Mouse (Mus musculus): ENCODE measurements at regions not wholly inside any gene's neighbourhood (a gene's known extent, or its start where the extent isn't known, plus 50 kb on each side); places are given as distances from the start of the nearest gene placed in this dataset.

- no peak for DNase-seq (ENCODE audit: low spot score in 2 of 2)
Measured at GRCm38 (mm10) chr7:136083005-136083404, 366.8 kb upstream of the Mki67 start.

GRCm38 (mm10) chr7:136083571-136084342 lies 367.6 kb upstream of the Mki67 start:
- no peak for DNase-seq (ENCODE audit: low spot score in 2 of 2)

GRCm38 (mm10) chr7:136088785-136089184 lies 372.6 kb upstream of the Mki67 start:
- no peak for DNase-seq (ENCODE audit: low spot score in 2 of 2)

GRCm38 (mm10) chr7:136094681-136095360 lies 378.7 kb upstream of the Mki67 start:
- DNase-seq (ENCODE audit: low spot score in 2 of 2): no peak

- peak in 1 of 2 experiments; percentile 7 for DNase-seq (ENCODE audit: low spot score in 2 of 2)
Measured at GRCm38 (mm10) chr7:136104021-136104420, 387.9 kb upstream of the Mki67 start.

GRCm38 (mm10) chr7:136112163-136112562 lies 396.0 kb upstream of the Mki67 start:
- no peak for DNase-seq (ENCODE audit: low spot score in 2 of 2)

GRCm38 (mm10) chr7:136120930-136121329 lies 404.8 kb upstream of the Mki67 start:
- DNase-seq (ENCODE audit: low spot score in 2 of 2): no peak

- DNase-seq (ENCODE audit: low spot score in 2 of 2): no peak
Measured at GRCm38 (mm10) chr7:136121406-136121805, 405.2 kb upstream of the Mki67 start.

- DNase-seq (ENCODE audit: low spot score in 2 of 2): no peak
Measured at GRCm38 (mm10) chr7:136124786-136125185, 408.6 kb upstream of the Mki67 start.

- no peak for DNase-seq (ENCODE audit: low spot score in 2 of 2)
Measured at GRCm38 (mm10) chr7:136126393-136126792, 410.2 kb upstream of the Mki67 start.

GRCm38 (mm10) chr7:136127576-136127975 lies 411.4 kb upstream of the Mki67 start:
- no peak for DNase-seq (ENCODE audit: low spot score in 2 of 2)

GRCm38 (mm10) chr7:136129721-136130123 lies 413.6 kb upstream of the Mki67 start:
- peak in 1 of 2 experiments; percentile 25 for DNase-seq (ENCODE audit: low spot score in 2 of 2)

GRCm38 (mm10) chr7:136130666-136131239 lies 414.6 kb upstream of the Mki67 start:
- no peak for DNase-seq (ENCODE audit: low spot score in 2 of 2)

- DNase-seq (ENCODE audit: low spot score in 2 of 2): no peak
Measured at GRCm38 (mm10) chr7:136132976-136133375, 416.8 kb upstream of the Mki67 start.

GRCm38 (mm10) chr7:136136666-136137065 lies 420.5 kb upstream of the Mki67 start:
- DNase-seq (ENCODE audit: low spot score in 2 of 2): no peak

GRCm38 (mm10) chr7:136137341-136137740 lies 421.2 kb upstream of the Mki67 start:
- no peak for DNase-seq (ENCODE audit: low spot score in 2 of 2)

GRCm38 (mm10) chr7:136137831-136138602 lies 421.9 kb upstream of the Mki67 start:
- no peak for DNase-seq (ENCODE audit: low spot score in 2 of 2)

- DNase-seq (ENCODE audit: low spot score in 2 of 2): no peak
Measured at GRCm38 (mm10) chr7:136142832-136143231, 426.7 kb upstream of the Mki67 start.

- DNase-seq (ENCODE audit: low spot score in 2 of 2): no peak
Measured at GRCm38 (mm10) chr7:136150196-136150595, 434.0 kb upstream of the Mki67 start.

GRCm38 (mm10) chr7:136151301-136151930 lies 435.3 kb upstream of the Mki67 start:
- no peak for DNase-seq (ENCODE audit: low spot score in 2 of 2)

- peak; percentile 18 to 26 for DNase-seq (ENCODE audit: low spot score in 2 of 2)
Measured at GRCm38 (mm10) chr7:136152470-136152869, 436.3 kb upstream of the Mki67 start.
